Comparison of ENCODE assay signal across 22 mouse cellular contexts in the genomic region with DNA sequence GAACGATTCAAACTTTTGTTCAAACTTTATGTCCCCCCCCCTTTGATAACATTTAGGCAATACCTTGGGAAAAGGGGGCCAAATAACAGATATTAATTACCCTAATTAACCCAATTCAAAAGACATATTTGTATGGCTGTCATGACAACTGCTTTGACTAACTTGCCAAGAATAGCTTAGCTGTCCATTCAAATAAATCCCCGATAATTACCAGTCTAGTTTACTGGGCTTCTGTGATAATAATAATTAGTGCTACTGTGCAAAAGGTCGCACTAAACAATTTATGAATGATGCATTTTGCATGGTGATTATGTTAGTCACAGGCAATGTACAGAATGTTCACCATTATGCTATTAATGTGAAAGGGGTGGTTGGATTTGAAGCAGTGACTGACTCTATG. TPM values are rescaled to one million over a fixed set of nuclear protein-coding genes. Genes with fewer than 3 reads are reported as not detected.
A peak's percentile ranks its signal among the peaks of the same experiment; 100 is the strongest.
DNase-seq lines count a peak whose midpoint lies in the region; ATAC-seq lines count a peak whose summit lies in the region.
"Had no signal": no experiment of that assay in that cellular context is flagged by ENCODE, and none has a peak within 500 bp of the region (broad histone marks: within the 10 kb centered on the region; RNA-seq: fewer than 3 reads in every experiment).

No protein-coding gene starts in this region.

- no peaks in the 10 kb centered on the region; the same call in 1 of the 2 replicates for H3K27me3 ChIP-seq in forebrain, embryonic 11.5 days (ENCODE audit: control insufficient read depth, insufficient read depth, low read length)
- H3K27me3 ChIP-seq in forebrain, embryonic 13.5 days, result no peaks in the 10 kb centered on the region
- H3K27me3 ChIP-seq in forebrain, embryonic 14.5 days (replicated peaks; ENCODE audit: control insufficient read depth, insufficient read depth, low read length), result no peaks in the 10 kb centered on the region
- peaks cover 58% of the 10 kb centered on the region for H3K27me3 ChIP-seq in forebrain, embryonic 10.5 days (ENCODE audit: poor library complexity, severe bottlenecking)
- H3K27me3 ChIP-seq: CH12.LX; embryonic facial prominence, embryonic 12.5 days had no signal

- no peak overlapping the region for H3K9ac ChIP-seq in forebrain, embryonic 11.5 days (ENCODE audit: low read length)
- H3K9ac ChIP-seq in forebrain, embryonic 13.5 days, result no peak overlapping the region
- H3K9ac ChIP-seq in forebrain, embryonic 14.5 days (ENCODE audit: low read length), result no peak overlapping the region
- H3K9ac ChIP-seq: embryonic facial prominence, embryonic 12.5 days had no signal

- ATAC-seq in forebrain, embryonic 11.5 days (replicated peaks; ENCODE audit: low FRiP score), result peak; percentile 44
- ATAC-seq in forebrain, embryonic 13.5 days, result no peak; the same call in 1 of the 2 replicates
- peak; percentile 21; the same call in 1 of the 2 replicates for ATAC-seq in forebrain, embryonic 14.5 days
- ATAC-seq: CD4-positive, CD25-positive, alpha-beta regulatory T cell, adult 4 months; forebrain, embryonic 16.5 days had no signal

- H3K4me3 ChIP-seq in forebrain, embryonic 11.5 days (ENCODE audit: low read depth, low read length), result no peak overlapping the region
- H3K4me3 ChIP-seq in forebrain, embryonic 13.5 days, result no peak overlapping the region
- no peak overlapping the region for H3K4me3 ChIP-seq in forebrain, embryonic 14.5 days (ENCODE audit: low read depth, low read length)
- no peak overlapping the region for H3K4me3 ChIP-seq in forebrain, embryonic 10.5 days
- H3K4me3 ChIP-seq: embryonic facial prominence, embryonic 10.5 days; embryonic facial prominence, embryonic 12.5 days had no signal

- H3K4me1 ChIP-seq in forebrain, embryonic 11.5 days (replicated peaks; ENCODE audit: control insufficient read depth, insufficient read depth, low read length), result 0 out of 2 replicates have a peak, but pooled peaks cover 3% of the 10 kb centered on the region
- H3K4me1 ChIP-seq in forebrain, embryonic 13.5 days, result peaks cover 28% of the 10 kb centered on the region
- peaks cover 12% of the 10 kb centered on the region for H3K4me1 ChIP-seq in forebrain, embryonic 14.5 days (ENCODE audit: control insufficient read depth, insufficient read depth, low read length)
- peaks cover 57% of the 10 kb centered on the region for H3K4me1 ChIP-seq in forebrain, embryonic 10.5 days

- no peaks in the 10 kb centered on the region for H3K9me3 ChIP-seq in forebrain, embryonic 11.5 days (ENCODE audit: control insufficient read depth, low read length)
- H3K9me3 ChIP-seq in forebrain, embryonic 13.5 days (replicated peaks), result no peaks in the 10 kb centered on the region
- H3K9me3 ChIP-seq in forebrain, embryonic 14.5 days (replicated peaks; ENCODE audit: control insufficient read depth, low read length), result no peaks in the 10 kb centered on the region
- H3K9me3 ChIP-seq in forebrain, embryonic 10.5 days, result no peaks in the 10 kb centered on the region
- H3K9me3 ChIP-seq: embryonic facial prominence, embryonic 10.5 days; embryonic facial prominence, embryonic 12.5 days; G1E had no signal

- H3K36me3 ChIP-seq in forebrain, embryonic 11.5 days (ENCODE audit: control insufficient read depth, insufficient read depth, low read length), result no peaks in the 10 kb centered on the region
- H3K36me3 ChIP-seq in forebrain, embryonic 13.5 days (ENCODE audit: poor library complexity, severe bottlenecking), result no peaks in the 10 kb centered on the region
- H3K36me3 ChIP-seq in forebrain, embryonic 14.5 days (ENCODE audit: control insufficient read depth, insufficient read depth, low read length), result no peaks in the 10 kb centered on the region
- no peaks in the 10 kb centered on the region for H3K36me3 ChIP-seq in forebrain, embryonic 10.5 days (replicated peaks)
- H3K36me3 ChIP-seq: embryonic facial prominence, embryonic 10.5 days; embryonic facial prominence, embryonic 12.5 days; G1E had no signal

- H3K4me2 ChIP-seq in forebrain, embryonic 11.5 days (ENCODE audit: low read depth, low read length, severe bottlenecking), result no peak overlapping the region
- H3K4me2 ChIP-seq in forebrain, embryonic 13.5 days, result no peak overlapping the region
- no peak overlapping the region for H3K4me2 ChIP-seq in forebrain, embryonic 14.5 days (ENCODE audit: low read length)
- H3K4me2 ChIP-seq: embryonic facial prominence, embryonic 12.5 days had no signal

- DNase-seq in forebrain, embryonic 11.5 days (ENCODE audit: low spot score), result no peak
- DNase-seq in forebrain, embryonic 14.5 days (ENCODE audit: low spot score), result peak; percentile 56
- no peak for DNase-seq in forebrain, embryonic 10.5 days (ENCODE audit: extremely low spot score, low spot score)
- peak; percentile 62 for DNase-seq in retina, embryonic 14.5 days (ENCODE audit: low spot score)
- no peak for DNase-seq in kidney, adult 11 months
- DNase-seq in kidney, postnatal 4 days, result no peak
- DNase-seq: adrenal gland, adult 2 months; adrenal gland, postnatal 10 days; adrenal gland, postnatal 25 days; B cell, adult 2 months; cerebellum, adult 11-12 months; cerebellum, adult 2 months; cerebellum, adult 9-10 months; cerebellum, postnatal 10 days; cerebellum, postnatal 25 days had no signal

- 36% methylated on average over 3 of the region's 3 CpGs for WGBS in forebrain, embryonic 11.5 days
- 32% methylated on average over 3 of the region's 3 CpGs for WGBS in forebrain, embryonic 13.5 days
- 26% methylated on average over 3 of the region's 3 CpGs for WGBS in forebrain, embryonic 14.5 days
- WGBS in forebrain, embryonic 10.5 days, result 54% methylated on average over 3 of the region's 3 CpGs

- H3K27ac ChIP-seq in forebrain, embryonic 11.5 days (ENCODE audit: low read depth, low read length), result no peak overlapping the region
- no peak overlapping the region for H3K27ac ChIP-seq in forebrain, embryonic 13.5 days
- no peak overlapping the region for H3K27ac ChIP-seq in forebrain, embryonic 14.5 days (ENCODE audit: low read depth, low read length)
- no peak overlapping the region for H3K27ac ChIP-seq in forebrain, embryonic 10.5 days
- H3K27ac ChIP-seq: embryonic facial prominence, embryonic 12.5 days had no signal

RNA-seq across cellular contexts. Expression of a gene that starts 35.7 kb away (rescaled TPM):
- polyA plus RNA-seq in forebrain, embryonic 11.5 days (2014; fragmentation: Nextera tagmentation; extraction: Ambion mirVana), result 14.1 and 15.8 TPM in 2 replicates
- 16.2 and 19.2 TPM in 2 replicates for polyA plus RNA-seq in forebrain, embryonic 13.5 days (2015; fragmentation: Nextera tagmentation; extraction: Ambion mirVana)
- polyA plus RNA-seq in forebrain, embryonic 14.5 days (2014; fragmentation: Nextera tagmentation; extraction: Ambion mirVana), result 12.4 and 14.6 TPM in 2 replicates
- polyA plus RNA-seq in forebrain, embryonic 10.5 days (2016; fragmentation: Nextera tagmentation; extraction: Ambion mirVana), result 12.1 and 12.3 TPM in 2 replicates
- polyA plus RNA-seq: CD4-positive, CD25-positive, alpha-beta regulatory T cell, adult 4 months; G1E had no signal

Comparison
In these comparisons a context has a peak if more than half of its experiments do, and no peak if none do; other contexts are left out.
1. DNase-seq: peak in forebrain, embryonic 14.5 days (single experiment) and retina, embryonic 14.5 days (single experiment); none in forebrain, embryonic 11.5 days (single experiment), forebrain, embryonic 10.5 days (single experiment), kidney, adult 11 months (single experiment) and kidney, postnatal 4 days (0 of 2).